Mouse (Mus musculus) spleen, postnatal 4 days (tissue): ENCODE results near the gene Lurap1.

Source experiments
- DNase-seq, 2 experiments: peaks; one replicate each; pipeline ENCODE4 v3.0.0; 2022; ENCODE audit warnings: low spot score in 2 of 2

Gene Lurap1

DNA sequence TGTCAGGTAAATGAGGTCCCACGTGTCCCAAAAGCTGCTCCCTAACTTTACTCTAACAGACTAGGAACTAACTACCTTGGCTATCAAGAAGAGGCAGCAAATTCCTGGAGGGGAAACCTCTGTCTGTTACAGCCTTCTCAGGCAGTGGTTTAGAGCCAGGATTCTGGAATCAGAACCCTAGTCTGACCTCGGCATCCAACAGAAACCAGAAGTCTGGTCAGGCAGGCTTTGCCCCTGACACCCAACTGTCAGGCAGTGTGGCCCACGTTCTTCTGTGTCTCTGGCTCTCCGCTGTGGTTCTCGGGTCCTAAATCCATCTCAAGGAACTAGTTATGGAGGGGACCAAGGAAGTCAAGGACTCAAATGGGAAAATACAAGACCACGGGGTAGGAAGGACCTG is at the start of gene Lurap1:
TSS of gene Lurap1 (minus strand) at position 101 of the 400 bp plus-strand sequence.
- DNase-seq, result no peak

DNA sequence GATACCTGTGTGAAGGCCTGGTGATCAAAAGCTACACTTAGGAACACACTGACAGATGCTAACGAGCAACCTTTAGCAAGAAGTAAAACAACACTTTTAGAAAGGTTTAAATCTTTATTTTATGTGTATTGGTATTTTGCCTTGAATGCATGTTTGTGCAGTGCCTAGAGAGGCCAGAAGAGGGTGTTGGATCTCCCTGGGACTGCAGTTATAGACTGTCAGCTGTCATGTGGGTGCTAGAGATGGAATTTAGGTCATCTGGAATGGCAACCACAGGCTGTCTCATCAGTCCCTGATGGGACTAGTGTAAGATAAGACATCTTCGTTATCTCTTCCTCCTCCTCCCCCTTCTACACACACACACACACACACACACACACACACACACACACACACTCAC is 47.3 kb upstream of the Lurap1 start:
- no peak for DNase-seq

DNA sequence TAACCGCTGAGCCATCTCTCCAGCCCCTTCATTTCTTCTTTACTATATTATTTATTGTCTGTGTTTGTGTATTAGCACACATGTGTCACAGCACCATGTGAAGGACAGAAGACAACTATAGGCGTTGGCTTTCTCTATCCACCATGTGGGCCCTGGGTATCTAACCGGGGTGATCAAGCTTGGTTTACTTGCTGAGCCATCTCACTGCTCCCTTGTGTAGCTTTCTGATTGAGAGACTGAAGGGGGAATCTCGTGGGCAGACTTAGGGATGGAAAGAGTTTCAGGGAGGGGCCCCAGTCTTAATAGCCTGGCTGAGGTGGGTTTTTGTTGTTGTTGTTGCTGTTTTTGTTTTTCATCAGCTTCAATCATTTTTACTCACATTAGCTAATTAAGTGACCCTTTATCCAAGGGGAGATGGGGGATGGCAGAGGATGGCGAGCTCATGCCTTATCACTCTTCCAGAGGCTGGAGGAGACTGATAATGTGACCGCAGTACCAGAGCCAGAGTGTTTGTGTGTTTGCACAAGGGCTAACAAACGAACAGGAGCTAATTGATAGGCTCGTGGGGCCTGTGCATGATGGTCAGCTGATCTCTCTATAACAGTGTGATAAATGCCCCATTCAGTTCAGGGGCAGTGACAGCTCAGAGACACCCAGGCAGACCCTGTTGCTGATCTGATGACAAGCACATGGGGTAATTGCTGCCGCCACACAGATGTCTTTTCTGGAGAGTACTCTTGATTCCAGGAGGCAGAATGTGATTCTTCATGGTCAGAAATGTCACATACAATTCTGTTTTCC is 42.6 kb upstream of the Lurap1 start:
- DNase-seq, result peak in 1 of 2 experiments; percentile 35

DNA sequence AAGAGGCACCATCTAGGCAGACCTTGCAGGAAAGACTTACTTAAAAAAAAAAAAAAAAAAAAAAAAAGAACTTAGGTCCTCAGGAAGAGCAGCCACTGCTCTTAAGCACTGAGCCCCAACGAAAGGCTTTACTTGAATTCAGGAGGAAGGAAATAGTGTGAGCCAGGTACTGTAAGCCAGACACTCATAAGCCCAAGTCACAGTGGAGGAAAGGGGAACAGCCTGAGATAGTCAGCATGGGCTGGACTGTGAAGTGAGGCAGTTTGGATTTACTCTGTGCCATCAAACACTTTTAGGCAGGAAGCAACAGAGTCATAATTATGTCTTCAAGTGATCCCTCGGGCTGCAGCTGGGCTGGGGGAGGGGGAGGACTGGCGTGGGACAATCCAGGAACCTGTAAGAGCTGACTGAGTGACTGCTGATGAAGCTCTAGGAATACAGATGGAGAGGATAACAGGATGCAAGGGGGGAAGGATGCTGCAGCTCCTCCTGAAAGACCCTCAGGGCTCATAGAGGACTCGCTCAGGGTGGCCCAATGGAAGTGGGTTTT is 41.2 kb upstream of the Lurap1 start:
- no peak for DNase-seq

GRCm38 (mm10) chr4:116185083-116185482 is 33.9 kb upstream of the Lurap1 start:
- no peak for DNase-seq

DNA sequence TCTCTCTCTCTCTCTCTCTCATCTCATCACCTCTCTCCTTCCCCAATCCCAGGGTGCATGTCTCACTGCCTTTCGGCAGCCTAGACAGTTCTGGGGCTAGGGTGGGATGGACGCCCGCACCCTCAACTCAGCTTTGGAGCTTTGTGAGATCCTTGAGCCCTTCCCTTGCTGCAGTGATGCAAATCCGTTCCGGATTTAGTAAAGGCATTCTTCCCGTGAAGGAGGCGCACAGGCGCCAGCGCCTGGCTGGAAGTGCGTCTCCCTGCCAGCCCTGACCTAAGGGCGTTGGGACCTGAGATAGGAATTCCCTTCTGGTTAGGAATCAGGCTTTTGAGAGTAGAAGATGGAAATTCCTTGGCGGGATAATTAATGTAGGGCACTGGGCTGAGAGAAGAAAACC is 31.6 kb upstream of the Lurap1 start:
- DNase-seq, result no peak

DNA sequence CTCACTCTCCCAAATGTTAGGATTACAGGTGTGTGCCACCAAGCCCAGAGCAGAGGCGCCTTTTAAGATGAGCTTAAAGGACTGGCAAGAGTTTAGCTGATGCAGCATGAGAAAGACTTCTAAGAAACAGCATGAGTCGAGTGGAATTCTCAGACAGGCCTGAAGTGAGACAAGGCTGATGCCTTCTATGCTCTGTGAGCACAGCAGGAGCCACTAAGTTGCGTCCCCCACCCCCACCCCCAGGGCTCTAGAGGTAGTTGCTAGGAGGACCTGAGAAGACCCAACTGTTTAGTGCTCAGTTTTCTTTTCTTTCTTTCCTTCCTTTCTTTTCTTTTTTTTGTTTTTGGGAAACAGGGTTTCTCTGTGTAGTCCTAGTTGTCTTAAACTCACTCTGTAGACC is 30.9 kb upstream of the Lurap1 start:
- DNase-seq, result no peak

- peak in 1 of 2 experiments; percentile 42 for DNase-seq
Observed at GRCm38 (mm10) chr4:116177140-116177539, 26.0 kb upstream of the Lurap1 start.

GRCm38 (mm10) chr4:116176543-116176988 is 25.4 kb upstream of the Lurap1 start:
- no peak for DNase-seq

DNA sequence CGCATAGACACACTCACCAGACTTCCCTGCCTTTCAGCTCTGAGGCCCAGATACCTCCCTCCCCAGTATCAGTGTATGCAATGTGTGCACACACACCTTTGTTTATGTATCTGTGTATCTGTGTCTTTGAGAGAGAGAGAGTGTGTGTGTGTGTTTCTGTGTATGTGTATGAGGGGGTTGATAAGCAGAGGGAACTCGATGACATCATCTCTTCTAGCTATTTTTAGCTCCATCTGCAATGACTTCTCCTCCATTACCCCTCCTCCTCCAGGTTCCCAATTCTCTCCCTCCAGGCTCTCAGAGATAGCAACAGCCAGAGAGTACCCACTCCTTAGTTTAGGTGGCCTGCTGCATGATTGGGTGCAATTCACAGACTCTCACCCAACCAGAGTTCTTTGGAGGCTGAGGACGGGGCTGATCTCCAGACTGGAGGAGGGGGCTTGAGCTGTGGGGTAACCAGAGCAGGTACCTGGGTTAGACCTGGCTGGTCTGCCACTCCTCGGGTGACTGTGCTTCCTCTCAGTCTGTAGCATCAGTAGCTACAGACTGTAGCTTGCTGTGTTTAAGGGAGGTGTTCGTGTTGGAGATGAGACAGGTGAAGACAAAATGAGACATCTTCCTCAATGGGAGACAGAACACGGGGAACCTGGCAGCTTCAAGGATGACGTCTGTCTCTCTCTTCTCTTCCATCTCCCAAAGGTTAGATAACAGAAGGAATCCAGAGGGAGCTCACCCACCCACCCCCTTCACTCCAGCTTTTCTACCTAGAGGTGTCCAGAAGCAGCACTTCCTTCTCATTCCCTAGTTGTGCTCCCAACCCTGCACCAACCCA is 24.8 kb upstream of the Lurap1 start:
- no peak for DNase-seq

- no peak for DNase-seq
Observed at GRCm38 (mm10) chr4:116175136-116175535, 24.0 kb upstream of the Lurap1 start.

GRCm38 (mm10) chr4:116174466-116175116 is 23.5 kb upstream of the Lurap1 start:
- no peak for DNase-seq

- DNase-seq, result no peak
Observed at GRCm38 (mm10) chr4:116173752-116174151, 22.6 kb upstream of the Lurap1 start.

DNA sequence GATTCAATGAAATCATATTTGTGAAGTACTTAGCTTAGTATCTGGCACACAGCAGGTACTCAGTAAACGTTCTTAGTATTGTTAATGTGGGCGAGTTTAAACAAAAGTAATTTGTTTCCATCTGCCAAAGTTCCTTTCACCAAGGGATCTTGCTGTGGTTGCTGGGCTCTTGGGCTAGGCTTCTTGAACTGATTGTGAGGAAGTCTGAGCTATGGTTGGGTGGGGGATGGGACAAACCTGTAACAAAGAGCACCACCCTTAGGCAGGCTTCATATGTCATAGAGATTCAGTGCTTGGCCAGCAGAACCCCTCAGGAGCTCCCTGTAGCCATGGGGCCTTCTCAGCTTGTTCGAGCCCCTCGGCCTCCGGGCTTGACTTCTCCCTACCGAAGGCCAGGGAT is 21.9 kb upstream of the Lurap1 start, which contains the start of the genes 1700042G07Rik and Gm49337:
TSS of gene 1700042G07Rik (plus strand) at position 301 of the 400 bp plus-strand sequence.
TSS of gene Gm49337 (plus strand) at position 313 of the 400 bp plus-strand sequence.
- no peak for DNase-seq

GRCm38 (mm10) chr4:116169353-116169672 is 18.2 kb upstream of the Lurap1 start:
- DNase-seq, result no peak

GRCm38 (mm10) chr4:116168617-116169352 is 17.6 kb upstream of the Lurap1 start:
- DNase-seq, result peak; percentile 56 to 83

- DNase-seq, result no peak
Observed at GRCm38 (mm10) chr4:116167404-116167803, 16.3 kb upstream of the Lurap1 start, which contains the start of gene Tspan1. TSS of gene Tspan1 (minus strand) at chr4:116167601.

DNA sequence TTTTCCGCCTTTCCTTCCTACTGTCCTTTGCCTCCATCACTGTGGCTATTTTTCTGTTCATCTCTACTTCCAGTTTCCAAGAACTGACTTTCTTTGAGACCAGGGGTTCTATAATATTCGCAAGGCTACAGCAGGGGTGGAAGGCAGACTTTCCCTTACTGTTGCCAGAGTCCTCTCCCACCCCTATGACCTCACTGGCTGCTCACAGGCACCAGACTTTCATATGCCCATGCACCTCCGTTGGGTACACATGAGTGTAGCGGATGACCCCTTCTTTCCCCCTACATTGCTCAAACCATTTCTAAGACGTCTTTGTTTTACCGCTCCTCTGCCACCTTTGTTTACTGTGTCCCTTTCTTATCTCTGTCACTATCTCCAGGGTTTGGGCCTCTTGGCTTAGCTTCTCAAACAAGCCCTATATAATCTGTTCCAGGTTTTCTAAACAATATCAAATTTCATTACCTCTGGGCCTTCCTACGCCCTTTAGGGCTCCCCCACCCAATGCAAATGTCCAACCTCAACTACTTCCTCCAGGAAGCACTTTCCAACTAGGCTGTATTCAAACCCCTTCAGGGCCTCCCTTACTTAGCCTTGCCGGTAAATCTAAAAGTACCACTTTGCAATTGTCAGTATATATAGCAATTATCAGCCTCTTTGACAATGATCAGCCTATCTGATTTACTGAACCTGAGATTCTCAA is 14.7 kb upstream of the Lurap1 start:
- DNase-seq, result no peak

- DNase-seq, result no peak
Observed at GRCm38 (mm10) chr4:116164759-116165554, 13.8 kb upstream of the Lurap1 start.

DNA sequence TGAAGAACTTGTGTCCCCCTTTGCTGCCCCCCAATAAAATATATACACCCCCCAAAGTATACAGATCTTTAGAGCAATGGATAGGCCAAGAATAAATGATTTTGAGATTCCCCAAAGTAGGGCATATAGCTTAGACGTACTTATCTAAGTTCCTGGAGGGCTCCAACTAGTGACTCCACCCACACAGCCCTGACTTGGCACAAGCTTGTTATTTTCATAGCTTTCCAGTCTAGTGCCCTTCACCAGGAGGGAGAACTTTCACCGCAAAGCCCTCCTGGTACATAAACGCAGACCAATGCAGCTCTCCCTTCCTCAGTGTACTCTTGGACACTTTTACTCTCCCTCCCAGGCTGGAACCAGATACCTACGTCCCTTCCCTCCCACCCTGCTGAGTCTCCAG is 11.0 kb upstream of the Lurap1 start:
- DNase-seq, result no peak
